Mouse (Mus musculus) T-helper 2 cell (primary cell): Measurements from ENCODE around the gene Yif1b.

Experiments
- in situ Hi-C: fragments of 300-600 bp; cut with MboI, MseI; formaldehyde crosslinking; loops from one replicate; pipeline ENCODE4 v1.15.1; 2025; ENCODE audit warnings: high pct_unique_total_duplicates

Gene Yif1b

DNA sequence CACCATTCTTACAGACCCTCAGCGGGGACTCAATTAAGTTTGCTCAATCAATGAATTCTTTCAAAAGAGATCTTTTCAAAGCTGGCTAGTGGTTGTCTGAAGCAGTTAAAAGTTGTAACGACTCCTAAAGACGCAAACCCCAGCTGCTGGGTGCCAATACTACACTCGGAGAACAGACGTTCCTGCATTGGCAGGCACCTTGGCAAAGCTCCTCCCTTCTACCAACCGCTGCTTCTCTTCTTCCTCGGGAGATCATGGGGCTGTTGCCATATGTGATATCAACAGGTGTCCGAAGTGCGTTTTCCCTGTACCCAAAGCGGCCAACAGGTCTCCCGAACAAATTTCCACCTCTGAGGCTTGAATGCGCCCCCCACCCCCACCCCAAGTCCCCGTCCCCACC is 42.7 kb downstream of the Yif1b start:
- in situ Hi-C loops, result no loop called here

DNA sequence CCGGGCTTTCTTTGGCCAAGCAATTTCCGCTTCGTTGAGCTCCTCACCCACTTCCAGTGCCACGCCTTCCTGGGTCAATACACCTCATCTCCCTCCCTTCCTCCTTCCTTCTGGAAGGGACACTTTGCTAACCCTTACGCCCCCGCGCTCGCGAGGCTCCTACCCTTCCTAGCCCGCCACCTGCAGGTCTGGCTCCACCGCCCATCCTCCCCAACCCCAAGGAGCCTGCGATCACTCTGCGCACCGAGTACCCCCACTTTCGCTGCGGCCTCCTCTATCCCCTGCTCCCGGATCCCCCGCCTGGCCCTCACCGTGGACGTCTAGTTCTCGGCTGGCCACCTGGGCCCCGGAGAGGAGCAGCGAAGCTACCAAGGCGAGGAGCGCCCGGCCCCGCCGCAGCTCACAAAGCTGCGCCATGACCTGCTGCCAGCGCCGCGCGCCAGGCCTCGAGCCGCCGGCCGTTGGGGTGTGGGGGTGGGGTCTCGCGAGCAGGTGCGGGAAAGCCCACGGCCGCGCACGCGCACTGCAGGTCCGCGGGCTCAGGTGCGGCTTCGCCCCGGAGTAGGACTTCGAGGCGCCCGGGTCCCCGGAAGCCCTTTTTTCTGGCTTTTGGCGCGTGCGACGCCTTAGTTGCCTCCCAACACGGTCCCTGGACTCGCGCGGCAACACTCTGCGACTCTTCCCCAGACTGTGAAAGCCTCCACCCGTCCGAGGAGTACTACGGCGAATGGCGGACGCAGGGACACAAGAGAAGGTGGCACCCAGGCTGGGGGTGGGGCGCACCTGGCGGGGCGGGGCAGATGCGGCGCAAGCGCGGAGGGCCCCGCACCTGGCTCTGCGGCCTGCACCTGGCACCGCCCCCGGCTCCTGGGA is 43.3 kb downstream of the Yif1b start, which contains the start of gene Spint2:
Gene Spint2 (minus strand): TSS at position 712 of the 873 bp plus-strand sequence.
- in situ Hi-C loops, result no loop called here

DNA sequence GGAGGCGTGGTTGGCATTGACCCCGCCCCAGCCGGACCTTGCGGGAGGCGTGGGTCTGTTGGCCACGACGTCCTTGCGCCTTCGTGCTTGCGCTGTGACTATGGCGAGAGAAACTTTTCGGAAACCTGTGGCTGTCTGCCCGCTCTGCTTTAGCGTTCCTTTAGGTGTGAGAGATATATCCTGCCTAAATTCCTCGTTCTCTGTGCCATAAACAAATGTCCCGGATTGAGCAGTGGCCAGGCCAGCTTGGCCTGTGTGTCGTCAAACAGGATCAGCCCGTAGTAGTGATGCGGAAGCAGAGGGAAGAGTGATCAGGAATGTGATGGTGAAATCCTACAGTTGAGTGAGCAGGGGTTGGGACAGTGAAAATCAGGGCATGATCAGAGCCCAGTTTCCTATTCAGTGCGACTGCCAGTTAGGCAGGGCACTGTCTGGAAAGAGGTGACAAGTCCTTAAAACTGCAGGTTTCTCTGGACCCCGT is 44.0 kb downstream of the Yif1b start:
- in situ Hi-C loops, result no loop called here

DNA sequence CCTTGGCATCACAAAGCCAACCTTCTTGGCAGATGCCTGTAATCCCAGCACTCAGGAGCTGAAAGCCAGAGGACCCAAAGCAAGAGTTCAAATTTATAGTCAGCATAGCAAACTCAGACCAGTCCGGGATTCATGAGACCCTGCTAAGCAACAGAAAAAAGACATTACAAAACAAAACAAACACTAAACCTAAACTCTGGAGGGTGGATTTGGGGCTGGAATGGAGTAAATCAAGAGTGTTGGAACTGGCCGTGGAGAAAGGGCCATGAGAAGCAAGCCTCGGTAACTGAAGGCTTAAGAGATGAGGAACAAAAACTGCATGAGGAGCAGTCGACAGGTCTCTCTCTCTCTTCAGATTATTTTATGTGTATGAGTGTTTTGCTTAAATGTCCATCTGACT is 45.7 kb downstream of the Yif1b start:
- in situ Hi-C loops, result no loop called here

DNA sequence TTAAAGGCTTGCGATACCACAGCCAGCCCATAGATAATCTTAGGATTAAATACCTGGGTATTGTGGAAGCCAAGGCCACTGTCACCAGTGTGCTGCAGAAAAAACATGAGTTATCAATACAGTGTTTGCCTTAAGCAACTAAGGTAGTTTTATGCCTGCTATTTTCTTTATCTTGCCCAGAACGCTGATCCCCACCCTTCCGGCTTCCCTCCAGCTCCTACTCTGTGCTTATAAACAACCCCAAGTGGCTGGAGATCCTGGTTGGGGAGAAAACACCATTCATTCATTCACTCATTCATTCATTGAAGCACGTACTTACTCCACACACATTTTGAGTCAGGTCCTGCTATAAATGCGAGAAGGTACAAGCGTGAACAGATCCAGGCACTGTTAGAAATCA is 46.4 kb downstream of the Yif1b start:
- in situ Hi-C loops, result no loop called here

GRCm38 (mm10) chr7:29287481-29287880 is 49.4 kb downstream of the Yif1b start:
- in situ Hi-C loops, result no loop called here

- in situ Hi-C loops, result no loop called here
These were observed 50.0 kb downstream of the Yif1b start for GRCm38 (mm10) chr7:29288079-29288478.

DNA sequence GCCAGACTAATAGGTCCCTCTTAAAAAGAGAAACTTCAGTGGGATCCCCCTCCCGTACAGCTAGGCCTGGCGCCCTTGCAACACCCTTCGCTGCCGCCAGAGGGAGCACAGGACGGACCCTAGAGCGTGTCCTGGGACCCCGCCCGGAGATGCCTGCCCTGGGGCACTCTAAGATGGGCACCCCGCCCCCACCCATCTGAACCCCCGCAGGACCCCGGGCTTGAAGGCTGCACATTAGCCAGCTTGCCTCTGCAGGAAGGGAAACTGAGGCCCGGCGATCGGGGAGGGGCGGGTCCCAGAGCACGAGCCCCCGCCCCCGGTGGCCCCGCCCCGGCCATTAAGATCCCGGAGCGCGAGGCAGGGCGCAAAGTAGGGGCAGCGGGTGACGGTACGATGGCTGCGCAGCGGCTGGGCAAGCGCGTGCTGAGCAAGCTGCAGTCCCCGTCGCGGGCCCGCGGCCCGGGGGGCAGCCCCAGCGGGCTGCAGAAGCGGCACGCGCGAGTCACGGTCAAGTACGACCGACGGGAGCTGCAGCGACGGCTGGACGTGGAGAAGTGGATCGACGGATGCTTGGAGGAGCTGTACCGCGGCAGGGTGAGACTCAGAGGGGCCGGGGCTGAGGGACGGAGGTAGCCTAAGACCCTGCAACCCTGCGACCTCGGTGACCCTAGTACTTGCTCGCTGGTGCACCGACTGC is 51.0 kb downstream of the Yif1b start, which contains the start of gene Ppp1r14a:
Gene Ppp1r14a (plus strand): TSS at position 367 of the 697 bp plus-strand sequence.
- in situ Hi-C loops, result no loop called here

- in situ Hi-C loops, result no loop called here
These were observed 51.7 kb downstream of the Yif1b start for GRCm38 (mm10) chr7:29289856-29290255.

GRCm38 (mm10) chr7:29290691-29291485 is 52.8 kb downstream of the Yif1b start:
- in situ Hi-C loops, result no loop called here

DNA sequence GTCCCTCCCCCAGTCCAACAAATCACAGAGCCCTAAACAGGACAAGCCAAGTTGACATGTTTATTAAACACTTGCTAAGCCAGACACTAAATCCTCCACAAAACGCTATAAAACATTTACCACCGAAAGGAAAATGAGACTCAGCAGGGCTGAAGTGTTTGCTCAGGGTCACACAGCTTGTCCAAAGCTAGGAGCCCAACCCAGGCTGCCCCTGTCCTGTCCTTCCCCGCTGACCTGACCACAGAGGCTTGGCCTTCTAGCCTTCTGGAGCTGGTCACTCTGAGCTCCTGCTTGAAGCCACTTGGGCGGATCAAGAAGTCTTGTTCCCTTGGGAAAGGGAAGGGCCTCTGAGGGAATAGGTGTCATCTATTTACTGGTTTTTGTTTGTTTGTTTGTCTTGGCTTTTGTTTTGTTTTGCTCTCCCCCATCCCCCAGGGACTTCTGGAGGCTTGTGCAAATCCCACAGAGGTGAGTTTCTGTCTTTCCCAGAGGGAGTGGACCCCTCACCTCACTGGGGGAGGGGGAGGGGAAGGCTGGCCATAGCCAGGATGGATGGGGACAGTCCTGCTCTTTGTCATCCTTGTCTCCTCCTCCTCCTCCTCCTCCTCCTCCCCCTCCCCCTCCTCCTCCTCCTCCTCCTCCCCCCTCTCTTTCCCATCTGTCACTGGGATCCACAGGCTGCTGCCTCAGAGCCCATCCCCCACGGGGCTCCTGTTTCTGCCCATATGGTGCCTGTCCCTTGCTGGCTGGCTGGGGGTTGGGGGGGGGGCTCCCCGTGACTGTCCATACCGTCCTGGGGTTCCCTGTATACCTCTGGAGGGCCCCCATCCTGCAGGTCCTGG is 53.7 kb downstream of the Yif1b start:
- in situ Hi-C loops, result no loop called here

DNA sequence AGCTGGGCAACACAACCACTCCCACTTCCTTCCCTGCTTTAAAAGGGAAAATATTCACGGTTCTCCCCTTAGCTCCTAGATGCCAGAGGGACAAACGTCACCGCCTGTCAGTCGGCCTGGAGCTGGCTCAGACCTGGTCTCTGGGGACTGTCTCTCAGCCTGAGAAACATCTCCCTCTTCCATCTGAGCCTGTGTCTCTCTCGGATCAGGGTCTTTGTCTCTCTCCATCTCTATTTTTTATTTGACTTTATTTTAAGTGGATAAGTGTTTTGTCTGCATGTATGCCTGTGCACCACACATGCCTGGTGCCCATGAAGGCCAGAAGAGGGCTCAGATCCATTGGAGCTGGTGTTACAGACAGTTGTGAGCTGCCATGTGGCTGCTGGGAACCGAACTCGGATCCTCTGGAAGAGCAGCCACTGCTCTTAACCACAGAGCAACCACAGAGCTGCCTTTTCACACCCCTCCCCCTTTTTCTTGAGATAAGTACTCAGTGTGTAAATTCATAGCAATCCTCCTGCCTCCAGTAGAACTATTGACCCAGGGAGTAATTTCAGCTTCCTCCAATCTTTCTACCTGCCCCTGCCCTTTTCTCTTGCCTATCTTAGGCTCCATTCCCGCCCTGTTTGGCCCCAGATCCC is 54.4 kb downstream of the Yif1b start:
- in situ Hi-C loops, result no loop called here

DNA sequence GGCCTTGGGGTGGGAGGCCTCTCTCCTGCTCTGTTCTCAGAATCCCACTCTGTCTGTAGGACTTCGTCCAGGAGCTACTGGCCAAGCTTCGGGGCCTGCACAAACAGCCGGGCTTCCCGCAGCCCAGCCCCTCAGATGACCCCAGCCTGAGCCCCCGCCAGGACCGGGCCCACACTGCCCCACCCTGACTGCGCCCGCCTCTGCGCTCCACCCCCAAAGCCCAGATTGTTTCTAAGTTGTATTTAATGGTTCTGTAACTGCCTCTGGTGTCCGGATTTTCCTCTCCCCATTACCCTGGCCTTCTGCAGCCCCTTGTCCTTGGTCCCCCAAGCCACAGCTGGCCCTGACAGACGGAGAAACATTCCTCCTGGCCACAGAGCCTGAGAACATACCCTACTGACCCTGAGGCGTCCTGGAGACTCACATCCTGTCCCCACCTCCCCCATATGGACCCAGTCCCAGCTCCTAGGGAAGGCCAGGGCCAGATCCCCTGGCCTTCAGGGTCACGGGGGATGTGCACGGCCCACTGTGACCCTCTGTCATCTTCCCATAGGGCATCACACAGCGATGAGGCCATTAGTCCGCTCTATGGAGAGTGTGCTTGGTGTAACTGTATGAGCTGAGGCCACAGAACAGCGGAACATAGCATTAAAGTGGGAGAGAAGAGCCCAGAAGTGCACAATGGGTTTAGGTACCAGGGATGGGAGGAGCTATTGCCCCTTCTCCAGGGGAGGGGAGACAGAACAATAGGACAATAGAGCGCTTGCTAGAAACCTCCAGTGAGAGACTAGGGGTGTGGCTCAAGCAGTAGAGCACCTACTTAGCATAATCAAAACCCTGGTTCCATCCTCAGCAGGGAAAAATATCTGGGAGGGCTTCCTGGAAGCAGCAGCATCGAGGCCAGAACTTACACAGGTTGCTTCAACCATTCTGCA is 55.3 kb downstream of the Yif1b start:
- in situ Hi-C loops, result no loop called here

DNA sequence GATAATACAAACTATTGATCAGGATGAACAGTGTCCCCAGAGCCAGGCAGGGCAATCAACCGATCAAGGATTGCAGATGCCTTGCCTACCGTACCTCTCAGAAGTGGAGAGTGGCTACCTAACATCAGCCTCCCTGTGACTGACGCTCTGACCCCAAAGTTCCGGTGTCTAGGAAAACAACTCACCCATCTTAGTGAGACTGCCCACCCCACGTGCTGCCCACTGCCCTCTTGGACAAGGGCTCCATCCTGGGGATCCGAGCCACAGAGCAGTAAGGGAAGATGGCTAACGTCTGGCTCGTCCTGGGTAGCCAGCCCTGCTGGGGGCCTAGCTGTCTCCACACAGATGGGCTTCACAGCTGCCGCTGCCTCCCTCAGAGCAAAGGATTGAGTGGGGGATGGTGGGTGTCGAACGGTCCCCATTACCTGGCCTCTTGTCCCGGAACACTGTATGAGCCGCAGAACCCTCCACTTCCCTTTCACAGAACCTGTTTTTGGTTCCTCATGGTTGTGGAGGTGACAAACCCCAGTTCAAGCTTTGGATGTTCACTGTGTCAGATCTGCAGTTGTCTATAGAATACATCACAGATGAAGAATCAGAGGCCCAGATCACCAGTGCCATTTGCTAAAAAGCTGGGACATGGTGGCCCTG is 56.1 kb downstream of the Yif1b start:
- in situ Hi-C loops, result no loop called here

DNA sequence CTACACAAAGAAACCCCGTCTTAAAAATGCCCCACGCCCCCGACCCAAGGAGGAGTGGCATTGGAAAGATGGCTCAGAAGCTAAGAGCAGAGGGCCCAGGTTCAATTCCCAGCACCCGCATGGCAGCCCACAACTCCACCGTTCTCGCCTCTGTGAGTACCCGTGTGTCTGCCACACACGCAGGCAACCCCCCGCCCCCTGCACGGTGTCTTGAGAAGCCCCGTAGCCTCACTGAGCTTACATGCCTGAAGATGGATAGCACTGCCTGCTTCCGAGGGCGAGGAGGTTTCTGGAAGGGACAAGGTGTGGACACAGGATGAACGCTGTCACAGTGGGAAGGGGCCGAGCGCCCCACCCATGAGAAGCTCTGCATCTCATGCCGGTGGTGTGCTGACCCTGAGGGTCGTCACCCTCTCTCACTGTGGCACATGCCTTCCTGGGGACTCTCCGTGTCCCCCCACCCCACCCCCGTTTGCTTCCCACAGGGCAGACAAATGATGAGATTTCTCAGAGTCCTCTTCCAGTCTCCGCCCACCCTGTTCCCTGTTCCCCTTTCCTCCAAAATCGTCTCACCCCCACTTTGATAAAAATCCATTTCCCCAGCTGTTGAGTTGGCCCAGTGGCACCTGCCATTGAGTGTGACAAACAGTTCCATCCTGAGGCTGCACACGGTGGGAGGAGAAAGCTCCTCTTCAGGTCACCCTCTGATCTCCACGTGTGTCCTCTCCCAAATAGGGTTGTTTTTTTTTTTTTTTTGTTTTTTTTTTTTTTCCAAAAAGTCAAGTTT is 57.9 kb downstream of the Yif1b start:
- in situ Hi-C loops, result no loop called here

- in situ Hi-C loops, result no loop called here
These were observed 58.9 kb downstream of the Yif1b start for GRCm38 (mm10) chr7:29296998-29297397.
